Mouse (Mus musculus): ENCODE measurements around the gene Map9. TPM values are rescaled to one million over a fixed set of nuclear protein-coding genes. Genes with fewer than 3 reads are reported as not detected.

Map9 gene
- polyA plus RNA-seq, 1 experiment from 2014 or later: 68.3 TPM

Other genes with a start within 250 kb of the Map9 start
- 21.9 and 27.8 TPM in 2 replicates for gene Gucy1a1, start 212.3 kb upstream of the Map9 start, polyA plus RNA-seq (2014; fragmentation: Nextera tagmentation; extraction: Ambion mirVana)
- 3.3 and 4.2 TPM in 2 replicates for gene Npy2r, start 190.0 kb downstream of the Map9 start, polyA plus RNA-seq (2014; fragmentation: Nextera tagmentation; extraction: Ambion mirVana)

Data from hindbrain, embryonic 14.5 days (tissue).